Mouse (Mus musculus): Measurements from ENCODE around the gene Zmiz2.
A peak's percentile ranks its signal among the peaks of the same experiment; 100 is the strongest.
"Not testable (repeated sequence)": the region's sequence is repeated elsewhere in the genome, so short reads cannot be mapped to it uniquely, and the experiment has no call there.

The Zmiz2 gene

DNA sequence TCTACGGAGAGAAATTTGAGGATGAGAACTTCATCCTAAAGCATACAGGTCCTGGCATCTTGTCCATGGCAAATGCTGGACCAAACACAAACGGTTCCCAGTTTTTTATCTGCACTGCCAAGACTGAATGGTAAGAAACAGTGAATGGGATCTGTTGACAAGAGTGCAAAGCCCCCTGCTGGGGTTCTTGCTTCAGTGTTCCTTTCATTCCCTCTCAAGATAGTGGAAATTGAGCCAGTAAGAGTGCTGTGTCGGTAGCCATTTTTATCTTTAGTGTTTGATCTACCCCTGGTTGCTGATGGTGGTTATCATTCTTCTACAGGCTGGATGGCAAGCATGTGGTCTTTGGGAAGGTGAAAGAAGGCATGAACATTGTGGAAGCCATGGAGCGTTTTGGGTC lies 30.3 kb downstream of the Zmiz2 start:
- DNase-seq (ENCODE audit: low read depth, low spot score) = not testable (repeated sequence)

DNA sequence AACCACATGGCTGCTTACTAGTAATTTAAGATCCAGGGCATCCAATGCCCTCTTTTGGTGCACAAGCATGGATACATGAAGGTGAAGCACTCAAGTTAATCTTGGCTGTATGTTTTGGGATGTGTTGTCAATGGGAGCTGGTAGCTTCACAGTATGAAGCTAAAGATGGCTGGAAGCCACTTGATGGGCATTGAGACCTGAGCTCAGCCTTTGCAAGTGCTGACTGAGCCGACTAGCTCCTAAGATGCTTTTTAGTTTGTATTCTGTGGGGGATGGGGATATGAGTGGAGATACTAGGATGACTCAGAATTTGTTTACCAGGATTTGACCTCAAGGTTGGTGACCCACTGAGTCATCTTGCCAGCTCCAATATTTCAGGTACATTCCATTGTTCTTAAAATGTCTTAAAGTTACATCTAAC lies 31.4 kb downstream of the Zmiz2 start:
- no peak for DNase-seq (ENCODE audit: low read depth, low spot score)

- DNase-seq (ENCODE audit: low read depth, low spot score) = no peak
Measured at GRCm38 (mm10) chr11:6420722-6421350, 32.0 kb downstream of the Zmiz2 start.

- DNase-seq (ENCODE audit: low read depth, low spot score) = no peak
Measured at GRCm38 (mm10) chr11:6430186-6430585, 41.3 kb downstream of the Zmiz2 start.

- DNase-seq (ENCODE audit: low read depth, low spot score) = peak; percentile 38
Measured at GRCm38 (mm10) chr11:6436442-6436841, 47.6 kb downstream of the Zmiz2 start.

DNA sequence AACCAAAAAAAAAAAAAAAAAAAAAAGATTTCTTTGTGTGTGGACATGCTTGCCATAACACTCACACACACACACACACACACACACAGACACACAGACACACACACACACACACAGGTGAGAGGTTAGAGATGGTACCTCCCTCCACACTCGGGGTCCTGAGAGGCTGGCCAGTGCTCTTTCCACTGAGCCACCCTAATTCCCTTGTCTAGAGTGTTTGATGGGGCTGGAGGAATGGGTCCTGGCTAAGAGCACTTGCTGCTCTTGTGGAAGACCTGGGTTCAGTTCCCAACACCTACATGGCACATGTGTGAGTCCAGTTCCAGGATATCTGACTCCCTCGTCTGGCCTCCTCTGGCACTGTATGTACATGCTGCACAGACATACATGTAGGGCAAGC lies 48.8 kb downstream of the Zmiz2 start:
- DNase-seq (ENCODE audit: low read depth, low spot score) = no peak

DNA sequence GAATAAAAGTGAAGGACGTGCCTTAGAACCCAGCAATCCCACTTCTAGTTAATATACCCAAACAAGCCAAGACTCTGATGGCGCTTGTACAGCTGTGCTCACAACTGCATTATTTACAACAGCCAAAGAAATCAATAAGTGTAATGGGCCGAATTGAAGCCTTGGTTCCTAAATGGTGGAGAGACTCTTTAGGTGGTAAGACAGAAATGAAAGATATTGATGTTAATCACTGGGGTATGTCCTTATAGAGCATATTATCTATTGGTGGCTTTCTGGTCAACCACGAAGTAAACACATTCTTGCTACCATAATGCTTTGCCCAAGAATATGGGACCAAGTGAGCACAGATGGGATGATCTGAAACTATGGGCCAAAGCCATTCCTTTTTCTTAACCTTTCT lies 51.3 kb downstream of the Zmiz2 start:
- no peak for DNase-seq (ENCODE audit: low read depth, low spot score)

DNA sequence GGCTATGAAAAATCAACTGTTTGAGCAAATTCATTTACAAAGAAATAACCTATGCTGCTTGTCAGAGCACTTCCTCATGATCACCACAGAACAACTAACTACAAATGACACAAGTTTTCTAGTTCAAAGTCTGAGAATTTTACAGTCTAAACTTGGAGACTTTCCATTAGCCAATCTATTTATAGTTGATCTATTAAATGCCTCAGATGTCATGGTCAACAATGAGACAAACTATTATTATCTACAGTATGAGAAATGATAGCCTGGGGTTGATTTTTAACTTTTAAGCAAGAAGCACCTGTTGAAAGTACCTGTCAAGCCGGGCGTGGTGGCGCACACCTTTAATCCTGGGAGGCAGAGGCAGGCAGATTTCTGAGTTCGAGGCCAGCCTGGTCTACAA lies 53.7 kb downstream of the Zmiz2 start:
- DNase-seq (ENCODE audit: low read depth, low spot score) = no peak

DNA sequence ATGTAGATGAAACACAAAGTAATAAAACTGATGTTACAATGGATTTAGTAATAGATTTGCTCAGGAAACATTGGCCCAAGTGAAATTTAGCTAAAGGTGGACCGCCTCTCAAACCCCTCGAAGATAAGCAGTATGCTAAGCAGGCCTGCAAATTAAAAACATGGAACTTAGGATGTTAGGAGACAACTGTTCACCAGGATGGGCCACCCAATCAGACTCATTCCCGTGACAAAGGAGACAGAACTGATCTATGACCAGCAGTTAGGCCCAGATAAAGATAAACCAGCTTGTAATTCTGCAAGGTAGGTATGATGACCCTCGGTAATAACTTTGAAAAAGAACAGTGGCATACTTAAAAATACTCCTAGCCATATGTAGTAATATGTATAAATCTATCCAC lies 54.2 kb downstream of the Zmiz2 start:
- DNase-seq (ENCODE audit: low read depth, low spot score) = no peak

GRCm38 (mm10) chr11:6443727-6444076 lies 54.8 kb downstream of the Zmiz2 start:
- DNase-seq (ENCODE audit: low read depth, low spot score) = no peak

DNA sequence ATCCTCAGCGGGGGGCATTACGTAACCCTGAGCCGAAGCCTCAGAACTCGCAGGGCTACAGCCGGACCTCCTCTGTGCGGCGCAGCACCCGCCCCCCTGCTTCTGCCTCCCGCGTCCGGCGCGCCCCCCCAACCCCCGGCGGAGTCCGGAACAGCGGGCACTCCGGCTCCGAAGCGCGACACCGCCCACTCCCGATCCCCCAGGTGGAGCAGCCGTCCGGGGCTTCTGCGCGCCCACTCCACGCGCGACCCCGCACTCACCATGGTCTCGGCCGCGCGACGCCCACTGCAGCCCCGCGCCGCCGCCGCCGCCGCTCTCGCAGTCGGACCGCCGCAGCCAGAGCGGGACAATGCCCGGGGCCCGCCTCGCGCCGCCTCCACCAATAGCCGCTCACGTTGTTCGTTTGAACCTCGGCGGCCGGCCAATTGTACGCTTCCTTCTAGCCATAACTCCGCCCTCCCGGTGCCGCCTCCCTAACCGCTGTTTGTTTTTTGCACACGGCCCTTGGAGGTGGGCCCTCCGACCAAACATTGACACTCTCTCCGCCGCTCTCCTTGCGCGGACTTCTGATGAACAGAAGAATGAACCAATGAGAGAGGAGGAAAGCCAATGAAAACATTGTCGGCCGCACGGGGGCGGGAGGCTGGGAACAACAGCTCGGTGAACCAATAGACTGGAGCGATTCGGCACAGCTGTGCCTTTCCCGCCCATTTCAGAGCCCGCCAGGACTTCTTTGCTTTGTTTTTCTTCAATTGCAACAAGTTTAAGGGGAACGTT lies 55.4 kb downstream of the Zmiz2 start, which contains the start of gene H2afv:
H2afv (minus strand) TSS at position 367 of the 777 bp plus-strand sequence.
- peak; percentile 98 for DNase-seq (ENCODE audit: low read depth, low spot score)

- no peak for DNase-seq (ENCODE audit: low read depth, low spot score)
Measured at GRCm38 (mm10) chr11:6445441-6445840, 56.6 kb downstream of the Zmiz2 start.

- DNase-seq (ENCODE audit: low read depth, low spot score) = no peak
Measured at GRCm38 (mm10) chr11:6445951-6446350, 57.1 kb downstream of the Zmiz2 start.

DNA sequence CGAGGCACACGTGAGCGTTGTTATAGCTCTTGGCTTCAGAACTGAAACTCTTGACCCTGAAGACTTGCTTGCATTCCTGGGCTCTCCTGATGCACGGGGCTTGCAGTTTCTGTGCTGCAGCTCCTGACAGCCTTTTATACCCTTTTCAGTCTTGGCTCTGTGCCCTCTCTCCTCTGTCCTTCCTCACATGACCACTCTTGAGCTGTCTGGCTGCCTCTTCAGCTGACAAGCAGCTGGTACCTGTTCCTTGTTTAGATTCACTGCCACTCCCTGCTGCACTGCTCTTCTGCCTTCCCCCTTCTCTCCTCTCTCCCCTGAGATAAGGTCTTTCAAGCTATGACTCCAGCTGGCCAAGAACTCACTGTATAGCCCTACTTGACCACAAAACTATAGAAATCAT lies 58.6 kb downstream of the Zmiz2 start:
- no peak for DNase-seq (ENCODE audit: low read depth, low spot score)

GRCm38 (mm10) chr11:6448155-6448554 lies 59.3 kb downstream of the Zmiz2 start:
- not testable (repeated sequence) for DNase-seq (ENCODE audit: low read depth, low spot score)

All from retina, postnatal 7 days (tissue).